Mouse (Mus musculus) testis, adult 2 months (tissue): ENCODE results near the gene Tvp23a.

Experiments used
- CTCF ChIP-seq: fragments of 200-500 bp; IDR thresholded peaks from 2 replicates; pipeline ENCODE4 v1.5.1; 2012; ENCODE audit warnings: low read depth, mild to moderate bottlenecking, inconsistent platforms, low read length, moderate library complexity; ENCODE audit not compliant: control insufficient read depth, insufficient read depth, insufficient replicate concordance
- POLR2A ChIP-seq: fragments of 200-500 bp; IDR thresholded peaks from 2 replicates; pipeline ENCODE4 v1.6.1; 2012; ENCODE audit warnings: low read depth, mild to moderate bottlenecking, inconsistent platforms, low read length, moderate library complexity; ENCODE audit not compliant: control insufficient read depth

DNA sequence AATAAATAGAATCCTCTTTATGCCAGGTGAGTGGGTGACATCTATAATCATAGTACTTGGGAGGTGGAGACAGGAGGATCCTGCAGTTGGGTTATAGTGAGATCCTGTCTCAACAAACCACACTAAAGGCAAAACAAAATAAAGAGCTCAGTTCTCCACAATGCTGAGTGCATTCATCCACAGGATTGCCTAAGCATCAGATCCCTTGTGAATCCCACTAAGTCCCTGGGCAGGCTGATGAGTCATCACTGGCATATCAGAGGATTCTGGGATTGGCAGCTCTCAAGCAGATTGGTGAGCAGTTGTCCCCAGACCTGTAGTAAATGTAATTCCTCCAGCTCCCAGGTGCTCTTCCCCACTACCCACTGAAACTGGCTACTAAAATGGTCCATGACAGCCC is 3.4 kb downstream of the Tvp23a start:
- TF ChIP-seq CTCF: no peak
- no peak for TF ChIP-seq POLR2A
